Mouse (Mus musculus) splenic B cell, adult 2 months (primary cell): ENCODE results near the gene Crxos.
A peak's percentile ranks its signal among the peaks of the same experiment; 100 is the strongest.
"Not testable (repeated sequence)": the region's sequence is repeated elsewhere in the genome, so short reads cannot be mapped to it uniquely, and the experiment has no call there.

Experiments
- DNase-seq: peaks from one replicate; pipeline ENCODE4 v3.0.0-alpha.2; 2011; ENCODE audit warnings: low read depth, low spot score
- H3K27me3 ChIP-seq: 2 replicates; pipeline ENCODE4 v1.6.1; 2012; ENCODE audit warnings: mild to moderate bottlenecking, low read length, moderate library complexity, mixed read lengths; ENCODE audit not compliant: control insufficient read depth, poor library complexity, insufficient read depth, severe bottlenecking
- H3K36me3 ChIP-seq: 2 replicates; pipeline ENCODE4 v1.6.1; 2012; ENCODE audit warnings: mild to moderate bottlenecking, low read length, moderate library complexity, mixed read lengths; ENCODE audit not compliant: control insufficient read depth, poor library complexity, insufficient read depth, severe bottlenecking

The Crxos gene

DNA sequence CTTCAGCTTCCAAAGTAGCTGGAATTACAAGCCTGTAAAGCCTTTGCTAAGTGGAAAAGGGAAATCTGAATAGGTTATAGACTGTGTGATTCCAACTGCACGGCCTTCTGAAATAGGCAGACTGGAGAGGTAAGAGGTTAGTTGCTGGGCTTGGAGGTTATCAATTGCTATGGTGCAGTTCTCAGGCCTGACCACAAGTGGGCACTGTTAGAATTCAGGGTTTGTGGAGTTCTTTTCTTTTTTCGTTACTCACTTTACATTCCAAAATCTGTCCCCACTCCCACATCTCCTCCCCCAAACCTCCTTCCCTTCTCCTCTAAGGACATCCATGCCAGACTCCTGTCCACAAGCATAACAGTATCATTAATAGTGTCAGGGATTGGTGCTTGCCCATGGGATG is 31.8 kb downstream of the Crxos start:
- Histone ChIP-seq H3K36me3 (0 out of 2 replicates have a peak, but pooled peaks cover 2% of the 10 kb centered on the region), H3K27me3 (no peaks in the 10 kb centered on the region)
- DNase-seq: peak; percentile 75

DNA sequence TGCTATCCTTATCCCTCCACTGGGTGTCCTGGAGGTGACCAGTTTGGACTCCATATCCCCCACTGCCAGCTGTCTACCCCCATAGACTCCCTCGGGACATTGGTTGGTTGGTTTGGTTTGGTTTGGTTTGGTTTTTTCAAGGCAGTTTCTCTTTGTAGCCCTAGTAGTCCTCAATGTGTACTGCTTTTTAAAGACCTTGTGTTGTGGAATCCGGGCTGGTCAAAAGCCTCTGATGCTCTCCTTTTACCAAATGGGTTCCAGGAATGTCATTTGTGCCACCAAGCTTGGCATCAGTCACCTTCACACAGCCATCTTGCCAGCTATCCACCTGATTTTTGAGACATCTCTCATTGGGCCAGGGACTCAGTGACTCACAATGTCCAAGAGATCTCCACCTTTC is 32.3 kb downstream of the Crxos start:
- no peak for DNase-seq
- no peaks in the 10 kb centered on the region for H3K27me3 ChIP-seq
- peaks cover 4% of the 10 kb centered on the region; the same call in 1 of the 2 replicates for H3K36me3 ChIP-seq

DNA sequence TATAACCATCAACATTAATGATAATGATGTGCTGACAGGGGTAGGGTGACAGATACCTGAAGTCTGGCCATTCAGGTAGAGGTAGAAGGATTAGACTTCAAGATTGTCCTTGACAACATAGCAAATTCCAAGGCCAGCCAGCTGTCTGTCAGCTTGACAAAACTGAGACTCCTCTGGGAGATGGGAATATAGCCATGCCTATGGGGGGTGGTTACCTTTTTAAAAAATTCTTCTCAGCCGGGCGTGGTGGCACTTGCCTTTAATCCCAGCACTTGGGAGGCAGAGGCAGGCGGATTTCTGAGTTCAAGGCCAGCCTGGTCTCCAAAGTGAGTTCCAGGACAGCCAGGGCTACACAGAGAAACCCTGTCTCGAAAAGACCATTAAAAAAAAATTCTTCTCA is 33.3 kb downstream of the Crxos start:
- H3K27me3 ChIP-seq, DNase-seq, H3K36me3 ChIP-seq: not testable (repeated sequence)

DNA sequence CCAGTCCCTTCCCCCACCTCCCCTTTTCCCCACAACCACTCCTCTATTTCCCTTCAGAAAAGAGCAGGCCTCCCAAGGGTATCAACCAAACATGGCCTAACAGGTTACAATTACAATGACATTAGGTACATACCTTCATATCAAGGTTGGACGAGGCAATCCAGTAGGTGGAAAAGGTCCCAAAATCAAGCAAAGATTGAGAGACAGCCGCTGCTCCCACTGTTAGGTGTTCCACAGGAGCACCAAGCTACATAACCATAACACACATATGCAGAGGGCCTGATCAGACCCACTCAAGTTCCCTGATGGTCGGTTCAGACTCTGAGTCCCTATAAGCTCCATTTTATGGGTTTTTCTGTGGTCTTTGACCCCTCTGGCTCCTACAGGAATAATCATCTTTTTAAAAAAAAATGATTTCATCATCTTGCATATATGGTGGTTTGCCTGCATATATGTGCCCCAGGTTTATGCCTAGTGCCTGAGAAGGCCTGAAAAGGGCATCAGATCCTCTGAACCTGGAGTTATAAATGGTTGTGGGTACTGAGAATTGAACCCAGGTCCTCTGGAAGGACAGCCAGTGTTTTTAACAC is 33.8 kb downstream of the Crxos start:
- no peak for DNase-seq
- no peaks in the 10 kb centered on the region for H3K27me3 ChIP-seq

GRCm38 (mm10) chr7:15916996-15917395 is 34.6 kb downstream of the Crxos start:
- no peak for DNase-seq
- Histone ChIP-seq H3K27me3 (no peaks in the 10 kb centered on the region), H3K36me3 (peaks cover 4% of the 10 kb centered on the region; the same call in 1 of the 2 replicates)

More for the DNA sequence above, 33.8 kb downstream of the Crxos start:
- H3K36me3 ChIP-seq: peaks cover 4% of the 10 kb centered on the region; the same call in 1 of the 2 replicates

DNA sequence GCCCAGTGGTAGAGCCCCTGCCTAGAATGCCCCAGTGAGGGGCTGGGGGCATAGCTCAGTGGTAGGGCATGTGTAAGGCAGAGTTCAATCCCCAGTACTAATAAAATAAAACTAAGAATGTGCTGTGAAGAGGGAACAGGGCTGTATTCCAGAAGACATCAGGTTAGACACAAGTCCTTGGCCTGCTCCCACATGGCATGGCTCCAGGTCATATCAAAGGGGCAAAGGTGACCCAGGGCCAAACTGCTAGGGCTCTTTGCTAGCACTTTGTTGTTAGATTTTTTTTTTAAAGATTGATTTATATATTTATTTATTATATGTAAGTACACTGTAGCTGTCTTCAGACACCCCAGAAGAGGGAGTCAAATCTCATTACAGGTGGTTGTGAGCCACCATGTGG is 36.0 kb downstream of the Crxos start:
- peaks cover 4% of the 10 kb centered on the region; the same call in 1 of the 2 replicates for H3K36me3 ChIP-seq
- H3K27me3 ChIP-seq: no peaks in the 10 kb centered on the region
- DNase-seq: no peak

DNA sequence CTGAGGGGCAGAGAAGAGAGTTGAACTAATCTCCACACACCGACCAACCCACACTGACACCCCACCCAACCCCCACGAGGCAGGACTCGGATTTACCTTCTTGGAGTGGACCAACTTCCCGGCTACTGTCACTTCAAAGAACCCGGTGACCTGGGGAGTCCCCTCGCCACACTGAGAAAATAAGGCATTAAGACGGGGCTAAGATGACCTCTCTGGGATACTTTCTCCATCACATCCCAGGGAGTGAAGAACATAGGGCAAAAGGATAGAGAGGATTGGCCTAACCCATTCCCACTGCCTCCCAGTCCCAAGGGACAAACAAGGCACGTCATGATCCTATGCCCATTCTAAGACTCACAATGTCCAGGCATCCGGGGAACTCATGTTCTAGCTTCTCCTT is 37.5 kb downstream of the Crxos start:
- peaks cover 4% of the 10 kb centered on the region; the same call in 1 of the 2 replicates for H3K36me3 ChIP-seq
- no peak for DNase-seq
- no peaks in the 10 kb centered on the region for H3K27me3 ChIP-seq

- Histone ChIP-seq H3K27me3 (no peaks in the 10 kb centered on the region), H3K36me3 (peaks cover 4% of the 10 kb centered on the region; the same call in 1 of the 2 replicates)
- DNase-seq: no peak
Measured at GRCm38 (mm10) chr7:15920645-15921190, 38.3 kb downstream of the Crxos start.

- peak; percentile 80 for DNase-seq
- Histone ChIP-seq H3K36me3 (peaks cover 4% of the 10 kb centered on the region; the same call in 1 of the 2 replicates), H3K27me3 (no peaks in the 10 kb centered on the region)
Measured at GRCm38 (mm10) chr7:15921796-15922195, 39.4 kb downstream of the Crxos start.

DNA sequence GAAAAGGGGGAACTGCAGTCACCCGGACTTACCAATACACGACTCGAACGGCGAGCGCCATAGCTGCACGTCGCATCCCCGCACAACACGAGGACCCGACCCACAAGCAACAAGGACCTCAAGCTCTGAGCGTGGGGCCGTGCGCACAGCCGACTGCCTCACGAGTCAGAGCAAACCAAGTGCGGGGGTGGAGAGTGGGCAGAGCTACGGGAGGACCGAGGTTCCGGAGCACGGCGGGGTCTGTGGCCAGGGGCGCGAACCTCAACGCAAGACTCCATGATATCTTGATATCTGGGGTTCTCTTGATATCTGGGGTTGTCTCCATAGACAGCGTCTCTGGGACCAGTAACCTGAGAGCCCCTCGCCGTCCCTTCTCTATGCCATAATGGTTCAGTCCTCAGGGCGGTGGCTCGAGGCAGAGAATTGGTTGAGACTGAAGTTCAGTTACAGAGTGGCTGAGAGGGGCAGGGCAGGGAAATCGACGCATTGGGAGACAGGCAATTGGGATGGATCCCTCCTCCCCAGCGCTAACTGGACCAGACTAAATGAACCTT is 39.9 kb downstream of the Crxos start, which contains the start of gene Selenow:
Gene Selenow (minus strand): TSS at position 183 of the 554 bp plus-strand sequence.
- no peaks in the 10 kb centered on the region for H3K27me3 ChIP-seq
- DNase-seq: peak; percentile 95
- peaks cover 2% of the 10 kb centered on the region; the same call in 1 of the 2 replicates for H3K36me3 ChIP-seq

- peak; percentile 84 for DNase-seq
- Histone ChIP-seq H3K27me3 (no peaks in the 10 kb centered on the region), H3K36me3 (no peaks in the 10 kb centered on the region)
Measured at GRCm38 (mm10) chr7:15929910-15930309, 47.5 kb downstream of the Crxos start.

- DNase-seq: no peak
- Histone ChIP-seq H3K27me3 (no peaks in the 10 kb centered on the region), H3K36me3 (no peaks in the 10 kb centered on the region)
Measured at GRCm38 (mm10) chr7:15930543-15930942, 48.1 kb downstream of the Crxos start.

- Histone ChIP-seq H3K36me3 (no peaks in the 10 kb centered on the region), H3K27me3 (no peaks in the 10 kb centered on the region)
- no peak for DNase-seq
Measured at GRCm38 (mm10) chr7:15931635-15932034, 49.2 kb downstream of the Crxos start.

GRCm38 (mm10) chr7:15933437-15934359 is 51.3 kb downstream of the Crxos start:
- Histone ChIP-seq H3K36me3 (peaks cover 6% of the 10 kb centered on the region), H3K27me3 (no peaks in the 10 kb centered on the region)
- DNase-seq: no peak
